Comparison of ENCODE assay signal across 20 mouse cellular contexts in the genomic region with DNA sequence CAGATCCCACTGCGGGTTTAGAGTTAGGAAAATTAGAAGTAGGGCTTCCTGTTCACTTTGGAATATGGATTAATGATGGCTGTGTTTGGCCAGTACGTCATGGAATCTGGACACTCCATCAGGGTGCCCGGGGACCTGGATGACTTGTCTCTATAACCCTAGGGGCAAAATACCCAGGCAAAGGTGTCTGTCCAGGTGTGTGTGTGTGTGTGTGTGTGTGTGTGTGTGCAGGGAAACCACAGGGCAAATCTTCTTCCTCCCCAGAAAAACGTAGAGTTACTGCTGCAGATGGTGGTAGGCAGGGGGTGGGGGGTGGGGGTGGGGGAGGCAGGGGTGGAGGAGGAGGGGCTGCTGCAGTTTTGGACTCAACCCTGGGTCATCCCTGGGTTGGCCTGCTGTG. TPM values are rescaled to one million over a fixed set of nuclear protein-coding genes. Genes with fewer than 3 reads are reported as not detected.
A peak's percentile ranks its signal among the peaks of the same experiment; 100 is the strongest.
DNase-seq lines count a peak whose midpoint lies in the region; TF ChIP-seq lines count a peak whose summit lies in the region.
"Had no signal": no experiment of that assay in that cellular context is flagged by ENCODE, and none has a peak within 500 bp of the region (broad histone marks: within the 10 kb centered on the region; RNA-seq: fewer than 3 reads in every experiment).

No protein-coding gene starts in this region.

- no peaks in the 10 kb centered on the region for H3K27me3 ChIP-seq in cerebellum, adult 2 months (ENCODE audit: control insufficient read depth, insufficient read depth, low read length)

- peaks cover 15% of the 10 kb centered on the region for H3K4me1 ChIP-seq in cerebellum, adult 2 months (ENCODE audit: control insufficient read depth, insufficient read depth, low read length)

- TF ChIP-seq POLR2A in cerebellum, adult 2 months (IDR thresholded peaks at IDR 0.05; ENCODE audit: borderline replicate concordance, insufficient read depth, low read length): no peak

- no peak for DNase-seq in cerebellum, adult 2 months
- no peak for DNase-seq in cerebellum, adult 11 months
- DNase-seq in thymus, postnatal 0 days (ENCODE audit: low spot score): peak; percentile 37
- no peak for DNase-seq in thymus, adult 18-20 months
- DNase-seq in thymus, postnatal 4 days: peak; percentile 37
- DNase-seq in testis, postnatal 10 days (ENCODE audit: low spot score): no peak
- DNase-seq: adrenal gland, adult 2 months; adrenal gland, postnatal 14 days; cerebellum, adult 11-12 months; cerebellum, adult 9-10 months; gastrocnemius, postnatal 10 days; gastrocnemius, postnatal 36 days had no signal

- TF ChIP-seq CTCF in cerebellum, adult 2 months (IDR thresholded peaks at IDR 0.05; ENCODE audit: borderline replicate concordance, insufficient read depth, low read depth, low read length): no peak

- H3K4me3 ChIP-seq in cerebellum, adult 2 months (replicated peaks; ENCODE audit: insufficient read depth, low read depth, low read length): no peak overlapping the region
- H3K4me3 ChIP-seq: forebrain, embryonic 10.5 days; forebrain, embryonic 13.5 days; hindbrain, embryonic 12.5 days; hindbrain, embryonic 15.5 days had no signal

- 74% methylated on average over 4 of the region's 4 CpGs for WGBS in cerebellum, adult 2 months

- 0 out of 2 replicates have a peak overlapping the region, but pooled peaks have one; percentile 66 for H3K27ac ChIP-seq in cerebellum, adult 2 months (ENCODE audit: insufficient read depth, low read length)
- H3K27ac ChIP-seq: forebrain, embryonic 10.5 days; forebrain, embryonic 13.5 days; hindbrain, embryonic 12.5 days; hindbrain, embryonic 15.5 days had no signal

RNA-seq across cellular contexts. Expression of a gene that starts 1.3 kb away (rescaled TPM):
- polyA plus RNA-seq in cerebellum, adult 2 months (2012; rRNA removed): 24.7 and 30.5 TPM in 2 replicates
- polyA plus RNA-seq in thymus, postnatal 0 days (2015; fragmentation: Nextera tagmentation; extraction: Ambion mirVana): 11.4 and 11.8 TPM in 2 replicates
- polyA plus RNA-seq: heart, embryonic 14.5 days; heart, postnatal 0 days had no signal

RNA-seq across cellular contexts. Expression of a gene that starts 13.3 kb away (rescaled TPM):
- polyA plus RNA-seq in cerebellum, adult 2 months (2012; rRNA removed): 0.24 and 0.31 TPM in 2 replicates
- 0.23 and 0.30 TPM in 2 replicates for polyA plus RNA-seq in thymus, postnatal 0 days (2015; fragmentation: Nextera tagmentation; extraction: Ambion mirVana)
- polyA plus RNA-seq: adrenal gland, adult 2 months; embryonic facial prominence, embryonic 11.5 days; forebrain, embryonic 10.5 days; forebrain, embryonic 13.5 days; heart, embryonic 11.5 days; heart, embryonic 14.5 days; heart, postnatal 0 days had no signal

RNA-seq across cellular contexts. Expression of a gene that starts 34.8 kb away (rescaled TPM):
- polyA plus RNA-seq in cerebellum, adult 2 months (2012; rRNA removed): 24.1 and 25.4 TPM in 2 replicates
- 106 and 108 TPM in 2 replicates for polyA plus RNA-seq in thymus, postnatal 0 days (2015; fragmentation: Nextera tagmentation; extraction: Ambion mirVana)

RNA-seq across cellular contexts. Expression of a gene that starts 35.0 kb away (rescaled TPM):
- 43.7 and 47.3 TPM in 2 replicates for polyA plus RNA-seq in cerebellum, adult 2 months (2012; rRNA removed)
- polyA plus RNA-seq in thymus, postnatal 0 days (2015; fragmentation: Nextera tagmentation; extraction: Ambion mirVana): 10.7 TPM in 2 replicates

RNA-seq across cellular contexts. Expression of a gene that starts 58.5 kb away (rescaled TPM):
- 1.8 and 2.0 TPM in 2 replicates for polyA plus RNA-seq in cerebellum, adult 2 months (2012; rRNA removed)
- polyA plus RNA-seq in thymus, postnatal 0 days (2015; fragmentation: Nextera tagmentation; extraction: Ambion mirVana): 1.5 and 1.7 TPM in 2 replicates

Comparison
In these comparisons a context has a peak if more than half of its experiments do, and no peak if none do; other contexts are left out.
1. DNase-seq: peak in thymus, postnatal 0 days (single experiment) and thymus, postnatal 4 days (single experiment); none in cerebellum, adult 2 months (0 of 2), cerebellum, adult 11 months (single experiment), thymus, adult 18-20 months (0 of 2) and testis, postnatal 10 days (single experiment).